Mouse (Mus musculus) bone marrow, adult 2 months (tissue): ENCODE data around the gene Epm2aip1.

Source experiments
- CTCF ChIP-seq: fragments of 200-500 bp; IDR thresholded peaks from 2 replicates; pipeline ENCODE4 v1.5.1; 2011; ENCODE audit warnings: low read length, control low read depth; ENCODE audit not compliant: control insufficient read depth, insufficient read depth
- POLR2A ChIP-seq: fragments of 200-500 bp; IDR thresholded peaks from 2 replicates; pipeline ENCODE4 v1.6.1; 2011; ENCODE audit warnings: low read depth, mild to moderate bottlenecking, control low read depth, low read length, borderline replicate concordance; ENCODE audit not compliant: control insufficient read depth

DNA sequence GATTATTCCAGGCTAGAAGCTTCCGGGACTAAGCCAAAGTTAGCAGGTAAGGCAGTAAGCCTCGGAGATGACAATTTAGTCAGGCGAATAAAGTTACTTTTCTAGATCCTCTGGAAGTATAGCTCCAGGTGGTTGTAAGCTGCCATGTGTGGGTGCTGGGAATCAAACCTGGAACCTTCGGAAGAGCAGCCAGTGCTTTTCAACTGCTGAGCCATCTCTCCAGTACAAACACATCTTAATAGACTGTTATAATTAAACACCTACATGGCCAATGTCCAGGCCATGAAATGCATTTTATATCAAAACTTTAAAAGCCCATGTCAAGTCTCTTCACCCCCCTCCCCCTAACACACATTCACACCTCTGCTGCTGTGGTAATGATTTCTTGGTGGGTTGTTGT is 16.2 kb downstream of the Epm2aip1 start:
- TF ChIP-seq CTCF: no peak
- no peak for TF ChIP-seq POLR2A
